Mouse (Mus musculus) lung, adult 2 months (tissue): ENCODE measurements at regions not wholly inside any gene's neighbourhood (a gene's known extent, or its start where the extent isn't known, plus 50 kb on each side); places are given as distances from the start of the nearest gene placed in this dataset.

Experiments
- CTCF ChIP-seq: fragments of 200-500 bp; IDR thresholded peaks from 2 replicates; pipeline ENCODE4 v1.5.1; 2011; ENCODE audit warnings: mild to moderate bottlenecking, low read length, control low read depth; ENCODE audit not compliant: insufficient read depth
- POLR2A ChIP-seq: fragments of 200-500 bp; IDR thresholded peaks from 2 replicates; pipeline ENCODE4 v1.6.1; 2011; ENCODE audit warnings: low read depth, mild to moderate bottlenecking, control low read depth, low read length, borderline replicate concordance; ENCODE audit errors: extremely low read depth

- TF ChIP-seq POLR2A (no peak), CTCF (no peak)
Observed at GRCm38 (mm10) chr9:69581236-69581635, 127.8 kb downstream of the Anxa2 start.
